Mouse (Mus musculus) T-cell, adult 66 days (primary cell): ENCODE results near the gene Hexa. TPM values are rescaled to one million over a fixed set of nuclear protein-coding genes. Genes with fewer than 3 reads are reported as not detected.

Source experiments
- total RNA-seq, 2 experiments: library from RNA; stranded (reverse); gene quantifications; 3 replicates in 1 of 2; 4 replicates in 1 of 2; pipeline ENCODE4 v1.2.4; 2023

Hexa gene
- total RNA-seq = 10 to 100 TPM; 49.1 to 50.7 TPM

DNA sequence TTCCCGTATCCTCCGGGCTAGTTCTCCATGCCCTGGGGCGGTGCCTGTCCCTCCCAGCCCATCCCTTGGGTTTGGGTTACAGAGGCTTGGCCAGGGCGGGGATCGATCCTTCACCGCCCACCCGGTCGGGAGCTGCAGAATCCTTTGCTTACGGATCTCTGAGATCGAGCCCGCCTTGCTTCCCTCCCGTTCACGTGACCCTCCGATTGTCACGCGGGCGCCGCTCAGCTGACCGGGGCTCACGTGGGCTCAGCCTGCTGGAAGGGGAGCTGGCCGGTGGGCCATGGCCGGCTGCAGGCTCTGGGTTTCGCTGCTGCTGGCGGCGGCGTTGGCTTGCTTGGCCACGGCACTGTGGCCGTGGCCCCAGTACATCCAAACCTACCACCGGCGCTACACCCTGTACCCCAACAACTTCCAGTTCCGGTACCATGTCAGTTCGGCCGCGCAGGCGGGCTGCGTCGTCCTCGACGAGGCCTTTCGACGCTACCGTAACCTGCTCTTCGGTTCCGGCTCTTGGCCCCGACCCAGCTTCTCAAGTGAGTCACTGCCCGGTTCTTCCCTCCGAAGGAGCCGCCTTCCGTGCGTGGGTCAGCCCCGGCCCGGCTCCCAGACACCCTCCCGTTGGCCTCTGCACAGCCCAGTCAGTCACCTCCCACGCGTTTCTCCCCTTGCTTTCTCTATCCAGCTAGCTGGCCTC, at the start of gene Hexa, which contains the start of gene Tmem202:
Gene Hexa, plus strand, starts transcription at position 100 of the 697 bp plus-strand sequence.
Gene Tmem202, minus strand, starts transcription at position 407 of the 697 bp plus-strand sequence.

DNA sequence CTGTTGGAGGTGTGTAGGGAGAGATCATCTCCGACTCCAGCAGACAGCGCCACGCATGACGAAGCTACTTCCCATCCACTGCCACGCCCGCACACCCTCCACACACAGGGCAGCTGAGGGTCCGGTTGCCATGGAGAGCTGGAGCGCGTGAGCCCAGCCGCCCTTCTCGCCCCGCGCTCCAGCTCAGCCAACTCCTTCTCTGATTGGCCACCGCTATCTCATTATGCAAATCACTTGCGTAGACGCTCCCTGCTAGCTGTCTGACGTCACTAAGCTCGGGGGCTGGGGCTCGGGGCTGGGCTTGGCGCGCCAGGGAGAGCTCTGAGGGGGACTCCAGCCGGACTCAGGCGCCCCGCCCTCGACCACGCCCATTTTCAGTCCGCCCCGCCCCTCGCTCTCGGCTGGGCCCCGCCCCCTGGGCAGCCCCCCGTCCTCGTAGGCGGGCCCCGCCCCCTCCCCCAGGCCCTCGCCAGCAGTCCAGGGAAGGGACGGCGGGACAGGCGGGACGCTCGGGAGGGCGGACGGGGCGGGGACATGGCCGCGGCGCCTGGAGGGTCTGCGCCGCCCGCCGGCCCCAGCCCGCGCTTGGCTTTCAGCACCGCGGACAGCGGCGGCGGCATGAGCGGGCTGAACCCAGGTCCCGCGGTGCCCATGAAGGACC, 38.6 kb downstream of the Hexa start, which contains the start of gene Celf6:
Gene Celf6, plus strand, starts transcription at position 74 of the 661 bp plus-strand sequence.

Other genes with a start within 250 kb of the Hexa start
- 10 to 100 TPM; 54.8 to 64.3 TPM for gene Adpgk, start 248.0 kb upstream of the Hexa start, total RNA-seq
- gene Bbs4, start 186.0 kb upstream of the Hexa start, total RNA-seq = 10 to 100 TPM in 1 of 2 experiments, 1 to 10 TPM in 1; 7.7 to 10.7 TPM
- 100 to 1,000 TPM; 160 to 169 TPM for gene Arih1, start 52.9 kb upstream of the Hexa start, total RNA-seq
- gene Tmem202, start 307 bp downstream of the Hexa start, total RNA-seq = 1 to 10 TPM; 2.3 to 3.3 TPM
- gene Celf6, start 38.4 kb downstream of the Hexa start, total RNA-seq = not detected
- 10 to 100 TPM; 66.1 to 66.8 TPM for gene Parp6, start 77.7 kb downstream of the Hexa start, total RNA-seq
- 100 to 1,000 TPM; 336 to 357 TPM for gene Pkm, start 116.8 kb downstream of the Hexa start, total RNA-seq
- gene Gramd2, start 140.6 kb downstream of the Hexa start, total RNA-seq = not detected
- 1 to 10 TPM; 1.8 to 2.4 TPM for gene Senp8, start 211.2 kb downstream of the Hexa start, total RNA-seq
- 10 to 100 TPM; 14.6 to 21.0 TPM for gene Myo9a, start 211.4 kb downstream of the Hexa start, total RNA-seq